Mouse (Mus musculus) forebrain, embryonic 13.5 days (tissue): Measurements from ENCODE around the gene Nod1. TPM values are rescaled to one million over a fixed set of nuclear protein-coding genes. Genes with fewer than 3 reads are reported as not detected.

Experiments
- polyA plus RNA-seq: library from polyadenylated mRNA; unstranded; fragments of >200 nt; fragmentation: Nextera tagmentation; extraction: Ambion mirVana; gene quantifications from 2 replicates; pipeline ENCODE4 v1.2.1, GENCODE M21; 2015

Gene Nod1
- polyA plus RNA-seq, 1 experiment from 2014 or later, result 1.6 TPM

Other genes starting within 250 kb of the Nod1 start
- 9.9 and 11.3 TPM in 2 replicates for gene Znrf2, start 155.7 kb downstream of the Nod1 start, polyA plus RNA-seq
- 9.3 and 10.6 TPM in 2 replicates for gene Ggct, start 20.3 kb upstream of the Nod1 start, polyA plus RNA-seq
- 190 and 212 TPM in 2 replicates for gene Gars, start 65.4 kb upstream of the Nod1 start, polyA plus RNA-seq
- 0.28 and 0.30 TPM in 2 replicates for gene Crhr2, start 160.4 kb upstream of the Nod1 start, polyA plus RNA-seq
- gene Inmt, start 202.4 kb upstream of the Nod1 start, polyA plus RNA-seq, result not detected in 2 replicates
- gene Mindy4, start 230.8 kb upstream of the Nod1 start, polyA plus RNA-seq, result 15.0 and 15.6 TPM in 2 replicates